ENCODE assay signal across 8 mouse cellular contexts in genomic region chr12:34528201-34529164, GRCm38 (mm10).
DNase-seq lines count a peak whose midpoint lies in the region; ATAC-seq lines count a peak whose summit lies in the region.

No protein-coding gene starts in this region.

- peak; percentile 87 for ATAC-seq in embryonic facial prominence, embryonic 14.5 days (ENCODE audit: low read depth)

- intact Hi-C loops in gastrocnemius, postnatal 14 days (cut with DNase I; ENCODE audit: low total_unique reads) = loop anchor here (2.0 kb wide), 1 partner anchor 24 kb away; no protein-coding TSS in a partner anchor
- intact Hi-C loops in gastrocnemius, postnatal 36 days (cut with DNase I) = no loop called here
- intact Hi-C loops in heart, postnatal 10 days (cut with DNase I) = loop anchor here (5.0 kb wide), 4 partner anchors 56 to 1629 kb away; partner anchors contain the start of genes Ankmy2 and Bzw2
- intact Hi-C loops in left cerebral cortex, postnatal 4 days (cut with DNase I) = loop anchor here (10.0 kb wide), 1 partner anchor 126 kb away; no protein-coding TSS in a partner anchor

- 15% methylated on average over 11 of the region's 11 CpGs for WGBS in embryonic facial prominence, embryonic 14.5 days

- peak; percentile 9 for DNase-seq in gastrocnemius, postnatal 14 days
- DNase-seq in gastrocnemius, postnatal 36 days = no peak
- peak; percentile 38 for DNase-seq in ZHBTc4 (ENCODE audit: low read depth, low spot score)
- DNase-seq in embryonic facial prominence, embryonic 14.5 days (ENCODE audit: low spot score) = peak; percentile 85
- DNase-seq in heart, postnatal 10 days = peak; percentile 69 to 79
- peak; percentile 59 for DNase-seq in left cerebral cortex, postnatal 4 days
- peak; percentile 91 for DNase-seq in retina, embryonic 14.5 days (ENCODE audit: low spot score)
- DNase-seq in T-cell, adult 2 months (ENCODE audit: low spot score) = no peak

- H3K27ac ChIP-seq in embryonic facial prominence, embryonic 14.5 days (replicated peaks; ENCODE audit: low read depth, low read length) = peak overlapping the region; percentile 70

- peaks cover 18% of the 10 kb centered on the region for H3K4me1 ChIP-seq in embryonic facial prominence, embryonic 14.5 days (ENCODE audit: control insufficient read depth, insufficient read depth, low read length)

- H3K36me3 ChIP-seq in embryonic facial prominence, embryonic 14.5 days (ENCODE audit: control insufficient read depth, insufficient read depth, low read length) = no peaks in the 10 kb centered on the region

- H3K4me3 ChIP-seq in embryonic facial prominence, embryonic 14.5 days (ENCODE audit: low read depth, low read length) = peak overlapping the region; percentile 16

- H3K27me3 ChIP-seq in embryonic facial prominence, embryonic 14.5 days (replicated peaks; ENCODE audit: control insufficient read depth, insufficient read depth, low read length) = no peaks in the 10 kb centered on the region

- H3K4me2 ChIP-seq in embryonic facial prominence, embryonic 14.5 days (ENCODE audit: low read depth, low read length) = peak overlapping the region; percentile 36

- H3K9me3 ChIP-seq in embryonic facial prominence, embryonic 14.5 days (ENCODE audit: control insufficient read depth, low read length) = no peaks in the 10 kb centered on the region

- 0 out of 2 replicates have a peak overlapping the region, but pooled peaks have one; percentile 0 for H3K9ac ChIP-seq in embryonic facial prominence, embryonic 14.5 days (ENCODE audit: low read depth, low read length)

Comparison
In these comparisons a context has a peak if more than half of its experiments do, and no peak if none do; other contexts are left out.
1. DNase-seq: peak in gastrocnemius, postnatal 14 days (single experiment), ZHBTc4 (single experiment), embryonic facial prominence, embryonic 14.5 days (single experiment), heart, postnatal 10 days (2 of 2), left cerebral cortex, postnatal 4 days (single experiment) and retina, embryonic 14.5 days (single experiment); none in gastrocnemius, postnatal 36 days (0 of 2) and T-cell, adult 2 months (single experiment).